In the genomic region with DNA sequence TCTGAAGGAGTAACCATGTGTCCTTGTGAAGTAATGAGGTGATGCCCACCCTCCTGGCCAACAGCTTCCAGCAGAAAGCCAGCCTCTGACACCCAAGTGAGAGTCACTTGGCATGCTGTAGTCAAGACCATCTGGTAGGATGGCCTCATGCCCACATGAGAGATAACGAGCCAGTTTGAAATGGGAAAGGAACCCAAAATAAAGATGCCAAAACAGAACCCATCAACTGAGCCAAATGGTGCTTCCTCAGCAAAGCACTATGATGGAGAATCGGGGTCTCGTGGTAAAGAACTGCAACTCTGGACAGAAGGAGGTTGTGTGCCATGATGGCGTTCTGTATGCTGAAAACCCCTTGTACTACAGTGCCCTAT, we compare ENCODE assay signal across 14 mouse cellular contexts. TPM values are rescaled to one million over a fixed set of nuclear protein-coding genes. Genes with fewer than 3 reads are reported as not detected.
DNase-seq lines count a peak whose midpoint lies in the region; ATAC-seq and TF ChIP-seq lines count a peak whose summit lies in the region.
"Had no signal": no experiment of that assay in that cellular context is flagged by ENCODE, and none has a peak within 500 bp of the region (broad histone marks: within the 10 kb centered on the region; RNA-seq: fewer than 3 reads in every experiment).

No protein-coding gene starts in this region.

- H3K4me2 ChIP-seq in forebrain, embryonic 15.5 days (replicated peaks) = no peak overlapping the region
- H3K4me2 ChIP-seq: embryonic facial prominence, embryonic 13.5 days; hindbrain, embryonic 13.5 days; kidney, embryonic 15.5 days had no signal

- H3K4me3 ChIP-seq in forebrain, embryonic 15.5 days = no peak overlapping the region
- H3K4me3 ChIP-seq in forebrain, embryonic 10.5 days = no peak overlapping the region
- no peak overlapping the region for H3K4me3 ChIP-seq in layer of hippocampus, adult 2 months
- H3K4me3 ChIP-seq: embryonic facial prominence, embryonic 13.5 days; heart, adult 2 months; hindbrain, embryonic 13.5 days; kidney, embryonic 15.5 days had no signal

- peak; percentile 71 for ATAC-seq in forebrain, embryonic 15.5 days (replicated peaks)
- ATAC-seq in megakaryocyte, adult 5-6 weeks (ENCODE audit: poor library complexity, severe bottlenecking) = no peak

- peak overlapping the region; percentile 3; the same call in 1 of the 2 replicates for H3K27ac ChIP-seq in forebrain, embryonic 15.5 days (replicated peaks)
- no peak overlapping the region for H3K27ac ChIP-seq in forebrain, embryonic 10.5 days
- no peak overlapping the region for H3K27ac ChIP-seq in layer of hippocampus, adult 2 months
- H3K27ac ChIP-seq: heart, adult 2 months; hindbrain, embryonic 13.5 days; kidney, embryonic 15.5 days had no signal

- no peak for DNase-seq in forebrain, embryonic 10.5 days (ENCODE audit: extremely low spot score, low spot score)
- peak; percentile 42 for DNase-seq in right cerebral cortex, postnatal 4 days
- DNase-seq in right cerebral cortex, postnatal 25 days = no peak
- peak; percentile 58 to 73 for DNase-seq in layer of hippocampus, adult 2 months (ENCODE audit: low spot score in 2 of 2)
- no peak for DNase-seq in embryo, embryonic 9.5 days (ENCODE audit: extremely low spot score)
- no peak for DNase-seq in spleen, postnatal 4 days (ENCODE audit: low spot score in 2 of 2)
- DNase-seq: heart, adult 2 months had no signal

- no peaks in the 10 kb centered on the region for H3K36me3 ChIP-seq in forebrain, embryonic 15.5 days
- no peaks in the 10 kb centered on the region for H3K36me3 ChIP-seq in forebrain, embryonic 10.5 days (replicated peaks)
- H3K36me3 ChIP-seq: embryonic facial prominence, embryonic 13.5 days; hindbrain, embryonic 13.5 days; kidney, embryonic 15.5 days had no signal

- H3K9me3 ChIP-seq in forebrain, embryonic 15.5 days = no peaks in the 10 kb centered on the region
- 0 out of 2 replicates have a peak, but pooled peaks cover 2% of the 10 kb centered on the region for H3K9me3 ChIP-seq in forebrain, embryonic 10.5 days
- H3K9me3 ChIP-seq: embryonic facial prominence, embryonic 13.5 days; hindbrain, embryonic 13.5 days; kidney, embryonic 15.5 days had no signal

- TF ChIP-seq CTCF in layer of hippocampus, adult 2 months (conservative IDR thresholded peaks at IDR 0.05) = no peak

- 50% methylated on average over 4 of the region's 4 CpGs for WGBS in forebrain, embryonic 15.5 days
- whole genome bisulfite sequencing in forebrain, embryonic 10.5 days = 94% methylated on average over 4 of the region's 4 CpGs

- H3K4me1 ChIP-seq in forebrain, embryonic 15.5 days = peaks cover 7% of the 10 kb centered on the region; the same call in 1 of the 2 replicates
- H3K4me1 ChIP-seq in forebrain, embryonic 10.5 days = no peaks in the 10 kb centered on the region
- H3K4me1 ChIP-seq: embryonic facial prominence, embryonic 13.5 days; hindbrain, embryonic 13.5 days; kidney, embryonic 15.5 days; megakaryocyte, embryonic 14.5 days had no signal

- H3K27me3 ChIP-seq in forebrain, embryonic 15.5 days = no peaks in the 10 kb centered on the region
- no peaks in the 10 kb centered on the region for H3K27me3 ChIP-seq in forebrain, embryonic 10.5 days (ENCODE audit: poor library complexity, severe bottlenecking)
- H3K27me3 ChIP-seq: embryonic facial prominence, embryonic 13.5 days; hindbrain, embryonic 13.5 days; kidney, embryonic 15.5 days; megakaryocyte, embryonic 14.5 days had no signal

- no peak overlapping the region for H3K9ac ChIP-seq in forebrain, embryonic 15.5 days (replicated peaks)
- H3K9ac ChIP-seq: embryonic facial prominence, embryonic 13.5 days; hindbrain, embryonic 13.5 days; kidney, embryonic 15.5 days had no signal

RNA-seq across cellular contexts. Expression of gene Fam189a1, which starts 51.3 kb away (rescaled TPM):
- 5.0 and 6.4 TPM in 2 replicates for polyA plus RNA-seq in forebrain, embryonic 15.5 days (2015; fragmentation: Nextera tagmentation; extraction: Ambion mirVana)
- polyA plus RNA-seq in forebrain, embryonic 10.5 days (2016; fragmentation: Nextera tagmentation; extraction: Ambion mirVana) = 0.57 and 1.0 TPM in 2 replicates
- total RNA-seq in layer of hippocampus, adult 2 months (2021) = 10 to 100 TPM; 63.6 to 66.3 TPM
- not detected in 2 replicates for total RNA-seq in megakaryocyte, adult 5-6 weeks (2015)
- 0.07 TPM in 1 of 2 replicates, not detected in the other for total RNA-seq in megakaryocyte, adult 5-6 weeks (2017)
- total RNA-seq: heart, adult 2 months had no signal
- polyA plus RNA-seq: liver, embryonic 16.5 days had no signal

Comparison
In these comparisons a context has a peak if more than half of its experiments do, and no peak if none do; other contexts are left out.
1. DNase-seq: peak in right cerebral cortex, postnatal 4 days (single experiment) and layer of hippocampus, adult 2 months (2 of 2); none in forebrain, embryonic 10.5 days (single experiment), right cerebral cortex, postnatal 25 days (single experiment), embryo, embryonic 9.5 days (single experiment) and spleen, postnatal 4 days (0 of 2).
2. RNA of gene Fam189a1, which starts 51.3 kb away (total RNA-seq): 63.6 to 66.3 TPM in layer of hippocampus, adult 2 months; 0.07 TPM in megakaryocyte, adult 5-6 weeks; every median in the first group is over 10 times any median in the second.